In genomic region chr7:35184833-35185724, GRCm38 (mm10) we compare ENCODE assay signal across 8 mouse cellular contexts. TPM values are rescaled to one million over a fixed set of nuclear protein-coding genes. Genes with fewer than 3 reads are reported as not detected.
DNase-seq lines count a peak whose midpoint lies in the region; ATAC-seq and TF ChIP-seq lines count a peak whose summit lies in the region.

No protein-coding gene starts in this region.

- no peak for TF ChIP-seq POLR2A in lung, adult 2 months (IDR thresholded peaks at IDR 0.05; ENCODE audit: borderline replicate concordance, extremely low read depth, low read depth, low read length)

- no peak overlapping the region for H3K27ac ChIP-seq in brown adipose tissue, adult 24 weeks (replicated peaks; ENCODE audit: low read depth, low read length)
- no peak overlapping the region for H3K27ac ChIP-seq in kidney, embryonic 15.5 days
- H3K27ac ChIP-seq in stomach, postnatal 0 days (replicated peaks), result no peak overlapping the region

- DNase-seq in lung, adult 2 months, result no peak
- DNase-seq in lung, postnatal 25 days (ENCODE audit: low spot score), result no peak
- DNase-seq in forelimb bud, embryonic 11.5 days (ENCODE audit: low read depth, low spot score), result peak; percentile 34
- DNase-seq in lung, postnatal 10 days, result peak; percentile 64
- peak; percentile 60 for DNase-seq in stomach, postnatal 0 days (ENCODE audit: low spot score)
- no peak for DNase-seq in right cerebral cortex, adult 18-20 months

- H3K4me3 ChIP-seq in lung, adult 2 months (replicated peaks; ENCODE audit: extremely low read depth, low read depth, low read length), result peak overlapping the region; percentile 31
- peak overlapping the region; percentile 30 for H3K4me3 ChIP-seq in brown adipose tissue, adult 24 weeks (ENCODE audit: insufficient read depth, low read depth, low read length)
- H3K4me3 ChIP-seq in kidney, embryonic 15.5 days (replicated peaks), result peak overlapping the region; percentile 43
- H3K4me3 ChIP-seq in stomach, postnatal 0 days (ENCODE audit: low read depth, low read length), result peak overlapping the region; percentile 38

- peaks cover 54% of the 10 kb centered on the region for H3K27me3 ChIP-seq in kidney, embryonic 15.5 days
- H3K27me3 ChIP-seq in stomach, postnatal 0 days (ENCODE audit: control insufficient read depth, insufficient read depth, low read length), result peaks cover 6% of the 10 kb centered on the region; the same call in 1 of the 2 replicates

- H3K4me1 ChIP-seq in lung, adult 2 months (ENCODE audit: control insufficient read depth, insufficient read depth, low read length), result no peaks in the 10 kb centered on the region; the same call in 1 of the 2 replicates
- peaks cover 8% of the 10 kb centered on the region; the same call in 1 of the 2 replicates for H3K4me1 ChIP-seq in brown adipose tissue, adult 24 weeks (ENCODE audit: control insufficient read depth, insufficient read depth, insufficient read length, low read length)
- H3K4me1 ChIP-seq in kidney, embryonic 15.5 days, result peaks cover 19% of the 10 kb centered on the region
- no peaks in the 10 kb centered on the region; the same call in none of the 2 replicates for H3K4me1 ChIP-seq in stomach, postnatal 0 days (replicated peaks; ENCODE audit: control insufficient read depth, insufficient read depth)

- H3K9ac ChIP-seq in kidney, embryonic 15.5 days, result 0 out of 2 replicates have a peak overlapping the region, but pooled peaks have one; percentile 8
- peak overlapping the region; percentile 23; the same call in 1 of the 2 replicates for H3K9ac ChIP-seq in stomach, postnatal 0 days (ENCODE audit: low read length)

- ATAC-seq in kidney, embryonic 15.5 days (replicated peaks; ENCODE audit: low FRiP score), result 0 out of 2 replicates have a peak, but pooled peaks have one; percentile 35
- peak; percentile 56 for ATAC-seq in stomach, postnatal 0 days (ENCODE audit: low FRiP score, low TSS enrichment)

- no peaks in the 10 kb centered on the region for H3K36me3 ChIP-seq in kidney, embryonic 15.5 days
- no peaks in the 10 kb centered on the region for H3K36me3 ChIP-seq in stomach, postnatal 0 days (ENCODE audit: control insufficient read depth, insufficient read depth, low read length)

- H3K9me3 ChIP-seq in kidney, embryonic 15.5 days (replicated peaks), result peaks cover 8% of the 10 kb centered on the region
- no peaks in the 10 kb centered on the region for H3K9me3 ChIP-seq in stomach, postnatal 0 days (ENCODE audit: control insufficient read depth, low read length)

- peak overlapping the region; percentile 77 for H3K4me2 ChIP-seq in kidney, embryonic 15.5 days
- H3K4me2 ChIP-seq in stomach, postnatal 0 days (replicated peaks; ENCODE audit: low read depth), result peak overlapping the region; percentile 68

- 5% methylated on average over 54 of the region's 54 CpGs for WGBS in lung, adult 2 months
- WGBS in kidney, embryonic 15.5 days, result 3% methylated on average over 54 of the region's 54 CpGs
- 3% methylated on average over 54 of the region's 54 CpGs for WGBS in stomach, postnatal 0 days

- TF ChIP-seq EP300 in stomach, postnatal 0 days (optimal IDR thresholded peaks at IDR 0.05), result no peak

- TF ChIP-seq CTCF in lung, adult 2 months (IDR thresholded peaks at IDR 0.05; ENCODE audit: insufficient read depth, low read length), result peak; percentile 35; the same call in 1 of the 2 replicates
- peak; percentile 65 for TF ChIP-seq CTCF in stomach, postnatal 0 days (IDR thresholded peaks at IDR 0.05; ENCODE audit: low read depth)

RNA-seq across cellular contexts. Expression of gene Slc7a10, which starts 1.1 kb away (rescaled TPM):
- 81.4 and 82.4 TPM in 2 replicates for polyA plus RNA-seq in lung, adult 2 months (2012; rRNA removed)
- 7.7 and 8.3 TPM in 2 replicates for polyA plus RNA-seq in brown adipose tissue, adult 24 weeks (2012; ENCODE audit: insufficient read depth, insufficient read length, missing spikeins)
- polyA plus RNA-seq in kidney, embryonic 15.5 days (2015; fragmentation: Nextera tagmentation; extraction: Ambion mirVana), result 1.1 and 2.4 TPM in 2 replicates
- polyA plus RNA-seq in stomach, postnatal 0 days (2015; fragmentation: Nextera tagmentation; extraction: Ambion mirVana), result 0.82 and 0.98 TPM in 2 replicates

RNA-seq across cellular contexts. Expression of gene Lrp3, which starts 30.2 kb away (rescaled TPM):
- 10.1 and 12.3 TPM in 2 replicates for polyA plus RNA-seq in lung, adult 2 months (2012; rRNA removed)
- 5.6 and 6.7 TPM in 2 replicates for polyA plus RNA-seq in brown adipose tissue, adult 24 weeks (2012; ENCODE audit: insufficient read depth, insufficient read length, missing spikeins)
- 5.2 and 6.3 TPM in 2 replicates for polyA plus RNA-seq in kidney, embryonic 15.5 days (2015; fragmentation: Nextera tagmentation; extraction: Ambion mirVana)
- 1.6 and 2.6 TPM in 2 replicates for polyA plus RNA-seq in stomach, postnatal 0 days (2015; fragmentation: Nextera tagmentation; extraction: Ambion mirVana)

Comparison
In these comparisons a context has a peak if more than half of its experiments do, and no peak if none do; other contexts are left out.
1. DNase-seq: peak in forelimb bud, embryonic 11.5 days (single experiment), lung, postnatal 10 days (single experiment) and stomach, postnatal 0 days (single experiment); none in lung, adult 2 months (single experiment), lung, postnatal 25 days (single experiment) and right cerebral cortex, adult 18-20 months (single experiment).
2. Peak in every context shown above with its lines, with median percentiles within 50 percentile points of each other: H3K4me3 ChIP-seq.